Mouse (Mus musculus) liver, embryonic 13.5 days (tissue): ENCODE data around the gene Hrc. TPM values are rescaled to one million over a fixed set of nuclear protein-coding genes. Genes with fewer than 3 reads are reported as not detected.

Experiments used
- polyA plus RNA-seq: library from polyadenylated mRNA; unstranded; fragments of >200 nt; fragmentation: Nextera tagmentation; extraction: Ambion mirVana; gene quantifications from 2 replicates; pipeline ENCODE4 v1.2.1, GENCODE M21; 2015

Hrc gene
- polyA plus RNA-seq, 1 experiment from 2014 or later: 0.12 TPM

Other genes starting within 250 kb of the Hrc start
- gene Rcn3, start 243.1 kb upstream of the Hrc start, polyA plus RNA-seq: 35.6 and 38.7 TPM in 2 replicates
- gene Fcgrt, start 231.4 kb upstream of the Hrc start, polyA plus RNA-seq: 29.2 and 31.9 TPM in 2 replicates
- gene Rps11, start 210.9 kb upstream of the Hrc start, polyA plus RNA-seq: 1,277 and 1,372 TPM in 2 replicates
- 972 and 1,063 TPM in 2 replicates for gene Rpl13a, start 206.5 kb upstream of the Hrc start, polyA plus RNA-seq
- gene Gm45713, start 199.1 kb upstream of the Hrc start, polyA plus RNA-seq: 0.12 and 0.37 TPM in 2 replicates
- gene Flt3l, start 198.9 kb upstream of the Hrc start, polyA plus RNA-seq: 4.5 and 5.4 TPM in 2 replicates
- 51.7 and 54.8 TPM in 2 replicates for gene Pih1d1, start 181.0 kb upstream of the Hrc start, polyA plus RNA-seq
- 28.0 and 30.3 TPM in 2 replicates for gene Aldh16a1, start 180.7 kb upstream of the Hrc start, polyA plus RNA-seq
- not detected in 2 replicates for gene Slc17a7, start 171.3 kb upstream of the Hrc start, polyA plus RNA-seq
- not detected in 2 replicates for gene Gfy, start 155.7 kb upstream of the Hrc start, polyA plus RNA-seq
- not detected in 2 replicates for gene Pth2, start 154.3 kb upstream of the Hrc start, polyA plus RNA-seq
- 0.07 and 0.14 TPM in 2 replicates for gene Ccdc155, start 130.4 kb upstream of the Hrc start, polyA plus RNA-seq
- 2.6 and 2.8 TPM in 2 replicates for gene Dkkl1, start 123.1 kb upstream of the Hrc start, polyA plus RNA-seq
- 11.8 and 12.0 TPM in 2 replicates for gene Tead2, start 119.5 kb upstream of the Hrc start, polyA plus RNA-seq
- gene Cd37, start 96.2 kb upstream of the Hrc start, polyA plus RNA-seq: 10.3 and 10.8 TPM in 2 replicates
- not detected in 2 replicates for gene Slc6a16, start 94.2 kb upstream of the Hrc start, polyA plus RNA-seq
- not detected in 2 replicates for gene Slc6a21, start 57.8 kb upstream of the Hrc start, polyA plus RNA-seq
- gene Trpm4, start 1.5 kb upstream of the Hrc start, polyA plus RNA-seq: 0.85 and 1.3 TPM in 2 replicates
- gene Ppfia3, start 31.7 kb downstream of the Hrc start, polyA plus RNA-seq: 0.24 and 0.25 TPM in 2 replicates
- not detected in 2 replicates for gene Lin7b, start 35.3 kb downstream of the Hrc start, polyA plus RNA-seq
- 108 and 129 TPM in 2 replicates for gene Snrnp70, start 60.5 kb downstream of the Hrc start, polyA plus RNA-seq
- not detected in 2 replicates for gene Kcna7, start 70.4 kb downstream of the Hrc start, polyA plus RNA-seq
- 0.35 and 0.37 TPM in 2 replicates for gene Ntf5, start 78.4 kb downstream of the Hrc start, polyA plus RNA-seq
- gene Lhb, start 85.5 kb downstream of the Hrc start, polyA plus RNA-seq: not detected in 2 replicates
- 4.1 and 5.1 TPM in 2 replicates for gene Gys1, start 99.6 kb downstream of the Hrc start, polyA plus RNA-seq
- gene Ruvbl2, start 102.8 kb downstream of the Hrc start, polyA plus RNA-seq: 111 and 119 TPM in 2 replicates
- 7,621 and 8,262 TPM in 2 replicates for gene Ftl1, start 124.6 kb downstream of the Hrc start, polyA plus RNA-seq
- gene Bax, start 131.6 kb downstream of the Hrc start, polyA plus RNA-seq: 104 and 106 TPM in 2 replicates
- gene Tulp2, start 146.6 kb downstream of the Hrc start, polyA plus RNA-seq: 0.80 and 0.87 TPM in 2 replicates
- gene Gm45808, start 151.5 kb downstream of the Hrc start, polyA plus RNA-seq: not detected in 2 replicates
- gene Dhdh, start 153.5 kb downstream of the Hrc start, polyA plus RNA-seq: 2.0 and 2.2 TPM in 2 replicates
- 110 and 127 TPM in 2 replicates for gene Nucb1, start 175.1 kb downstream of the Hrc start, polyA plus RNA-seq
- 180 and 197 TPM in 2 replicates for gene Ppp1r15a, start 191.0 kb downstream of the Hrc start, polyA plus RNA-seq
- gene Plekha4, start 191.0 kb downstream of the Hrc start, polyA plus RNA-seq: 0.43 and 0.52 TPM in 2 replicates
- gene Hsd17b14, start 219.6 kb downstream of the Hrc start, polyA plus RNA-seq: 1.3 and 1.9 TPM in 2 replicates
- 44.1 and 45.4 TPM in 2 replicates for gene Bcat2, start 234.9 kb downstream of the Hrc start, polyA plus RNA-seq